Mouse (Mus musculus): Measurements from ENCODE around the gene Acox3. TPM values are rescaled to one million over a fixed set of nuclear protein-coding genes. Genes with fewer than 3 reads are reported as not detected.
"Not testable (repeated sequence)": the region's sequence is repeated elsewhere in the genome, so short reads cannot be mapped to it uniquely, and the experiment has no call there.

The Acox3 gene
- total RNA-seq, 4 experiments from 2014 or later = 36.4 to 40.2 (median 37.8) TPM

- DNase-seq (ENCODE audit: low spot score in 2 of 2) = no peak
Observed at GRCm38 (mm10) chr5:35576409-35577020, 6.3 kb upstream of the Acox3 start.

GRCm38 (mm10) chr5:35578411-35578810 is 4.4 kb upstream of the Acox3 start:
- DNase-seq (ENCODE audit: low spot score in 2 of 2) = no peak

GRCm38 (mm10) chr5:35579247-35579893 is 3.5 kb upstream of the Acox3 start:
- DNase-seq (ENCODE audit: low spot score in 2 of 2) = no peak

GRCm38 (mm10) chr5:35580156-35580922 is 2.5 kb upstream of the Acox3 start:
- DNase-seq (ENCODE audit: low spot score in 2 of 2) = no peak

GRCm38 (mm10) chr5:35583221-35583783 is 462 bp downstream of the Acox3 start:
- DNase-seq (ENCODE audit: low spot score in 2 of 2) = no peak

- not testable (repeated sequence) for DNase-seq (ENCODE audit: low spot score in 2 of 2)
Observed at GRCm38 (mm10) chr5:35584259-35584658, 1.4 kb downstream of the Acox3 start.

GRCm38 (mm10) chr5:35591497-35591896 is 8.7 kb downstream of the Acox3 start:
- DNase-seq (ENCODE audit: low spot score in 2 of 2) = no peak

- DNase-seq (ENCODE audit: low spot score in 2 of 2) = no peak
Observed at GRCm38 (mm10) chr5:35592081-35592736, 9.4 kb downstream of the Acox3 start.

GRCm38 (mm10) chr5:35592824-35593223 is 10.0 kb downstream of the Acox3 start:
- DNase-seq (ENCODE audit: low spot score in 2 of 2) = no peak

GRCm38 (mm10) chr5:35593272-35593671 is 10.4 kb downstream of the Acox3 start:
- DNase-seq (ENCODE audit: low spot score in 2 of 2) = no peak

- DNase-seq (ENCODE audit: low spot score in 2 of 2) = no peak
Observed at GRCm38 (mm10) chr5:35594768-35595167, 11.9 kb downstream of the Acox3 start.

- DNase-seq (ENCODE audit: low spot score in 2 of 2) = peak in 1 of 2 experiments; percentile 71
Observed at GRCm38 (mm10) chr5:35595706-35596105, 12.9 kb downstream of the Acox3 start.

GRCm38 (mm10) chr5:35596169-35597160 is 13.6 kb downstream of the Acox3 start:
- no peak for DNase-seq (ENCODE audit: low spot score in 2 of 2)

GRCm38 (mm10) chr5:35600233-35600632 is 17.4 kb downstream of the Acox3 start:
- DNase-seq (ENCODE audit: low spot score in 2 of 2) = no peak

- DNase-seq (ENCODE audit: low spot score in 2 of 2) = no peak
Observed at GRCm38 (mm10) chr5:35601526-35601925, 18.7 kb downstream of the Acox3 start.

GRCm38 (mm10) chr5:35605355-35605754 is 22.5 kb downstream of the Acox3 start:
- no peak for DNase-seq (ENCODE audit: low spot score in 2 of 2)

GRCm38 (mm10) chr5:35606800-35607199 is 24.0 kb downstream of the Acox3 start:
- no peak for DNase-seq (ENCODE audit: low spot score in 2 of 2)

GRCm38 (mm10) chr5:35607784-35608183 is 24.9 kb downstream of the Acox3 start:
- no peak for DNase-seq (ENCODE audit: low spot score in 2 of 2)

- no peak for DNase-seq (ENCODE audit: low spot score in 2 of 2)
Observed at GRCm38 (mm10) chr5:35608559-35608958, 25.7 kb downstream of the Acox3 start.

- DNase-seq (ENCODE audit: low spot score in 2 of 2) = no peak
Observed at GRCm38 (mm10) chr5:35609381-35609780, 26.5 kb downstream of the Acox3 start.
